Mouse (Mus musculus) heart, adult 8-10 months (tissue): ENCODE data around the gene Plekha4. TPM values are rescaled to one million over a fixed set of nuclear protein-coding genes. Genes with fewer than 3 reads are reported as not detected.
A peak's percentile ranks its signal among the peaks of the same experiment; 100 is the strongest.

Experiments
- DNase-seq: peaks from one replicate; pipeline ENCODE4 v3.0.0; 2022; ENCODE audit warnings: low spot score
- total RNA-seq, 4 experiments: library from RNA; stranded (reverse); gene quantifications; 2 replicates each; pipeline ENCODE4 v1.2.4; 2022

Plekha4 gene
- total RNA-seq, 4 experiments from 2014 or later, result 2.6 to 4.2 (median 3.0) TPM

DNA sequence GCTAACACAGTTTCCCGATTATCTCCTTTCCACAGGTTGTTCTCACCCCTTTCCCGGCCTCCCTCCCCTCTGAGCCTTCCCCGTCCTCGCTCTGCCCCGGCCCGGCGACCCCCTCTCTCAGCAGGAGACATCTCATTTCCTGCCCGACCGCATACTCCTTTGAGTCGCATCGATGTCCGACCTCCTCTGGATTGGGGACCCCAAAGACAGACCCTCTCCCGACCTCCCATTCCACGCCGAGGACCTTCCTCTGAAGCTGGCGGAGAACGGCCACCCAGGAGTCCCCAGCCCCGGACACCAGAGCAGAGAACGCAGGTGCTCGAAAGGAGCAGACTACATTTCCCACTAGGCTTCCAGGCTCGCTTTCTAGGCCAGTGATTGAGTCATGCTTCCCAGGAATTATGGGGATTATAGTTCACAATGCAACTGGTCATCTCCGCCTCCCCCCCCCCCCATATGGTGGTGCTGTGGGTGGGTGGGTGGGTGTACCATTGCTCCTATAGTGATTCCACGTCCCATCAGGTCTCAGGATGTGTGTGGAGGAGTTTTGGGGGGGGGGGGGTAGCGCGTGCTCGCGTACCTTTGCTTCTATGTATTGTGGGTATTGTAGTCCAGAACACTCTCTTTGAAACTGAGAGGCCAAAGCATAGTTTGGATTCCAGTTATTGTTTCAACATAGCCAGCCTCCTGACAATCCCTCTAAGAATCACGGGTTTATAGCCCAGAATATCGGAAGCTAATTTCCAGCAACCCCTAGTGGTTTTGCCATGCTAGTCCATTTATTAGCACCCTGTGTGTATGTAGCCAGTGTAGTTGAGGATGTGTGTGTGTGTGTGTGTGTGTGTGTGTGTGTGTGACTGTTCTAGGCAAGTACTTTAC, 12.3 kb downstream of the Plekha4 start:
- peak; percentile 53 for DNase-seq

DNA sequence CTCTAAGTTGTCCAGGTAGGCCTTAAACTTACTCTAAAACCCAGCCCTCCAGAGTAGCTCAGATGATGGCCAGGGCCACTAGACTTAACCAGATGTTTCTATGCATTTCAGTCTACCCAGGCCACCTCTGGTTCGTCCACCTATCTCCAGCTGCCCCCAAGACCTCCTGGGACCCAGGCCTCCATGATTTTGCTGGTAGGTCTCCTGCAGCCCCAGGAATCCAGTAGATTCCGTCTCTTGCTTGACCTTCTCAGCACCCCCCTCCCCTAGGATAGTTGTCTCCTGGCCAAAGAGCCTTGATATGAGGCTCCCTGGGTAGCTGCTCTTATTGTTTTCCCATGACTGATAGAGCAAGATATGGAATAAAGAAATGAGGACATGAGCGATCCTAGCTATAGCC, 13.0 kb downstream of the Plekha4 start:
- DNase-seq, result no peak

DNA sequence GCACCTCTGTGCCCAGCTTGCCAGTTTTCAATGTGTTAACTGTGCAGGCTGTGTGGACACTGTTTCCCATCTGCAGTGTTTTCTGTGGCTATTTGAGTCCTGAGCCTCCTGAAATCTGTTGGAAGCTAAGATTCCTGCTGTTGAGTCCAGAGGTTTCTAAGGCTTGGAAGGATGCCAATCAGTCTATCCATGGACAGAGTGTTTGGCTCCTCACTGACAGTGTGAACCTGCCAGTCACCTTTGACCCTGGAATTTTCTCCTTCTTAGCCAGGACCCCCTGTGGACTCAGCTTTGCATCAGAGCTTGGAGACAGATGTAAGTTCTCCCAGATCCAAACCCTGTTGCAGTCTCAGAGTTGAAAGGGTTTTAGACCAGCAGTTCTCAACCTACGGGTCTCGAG, 14.1 kb downstream of the Plekha4 start:
- DNase-seq, result no peak

DNA sequence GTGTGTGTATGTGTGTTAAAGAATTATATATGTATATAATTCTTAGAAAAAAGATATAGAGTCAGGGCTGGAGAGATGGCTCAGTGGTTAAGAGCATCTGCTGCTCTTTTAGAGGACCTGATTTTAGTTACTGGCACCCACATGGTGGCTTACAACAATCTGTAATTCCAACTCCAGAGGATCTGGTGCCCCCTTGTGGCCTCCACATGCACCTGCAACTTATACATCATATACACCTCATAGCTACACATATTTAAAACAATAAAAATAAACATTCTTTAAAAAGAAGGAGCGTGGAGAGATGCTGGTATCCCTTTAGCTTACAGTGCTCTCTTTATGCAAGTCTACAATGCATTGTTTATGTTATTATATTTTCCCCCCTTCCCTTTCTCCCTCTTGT, 18.4 kb downstream of the Plekha4 start:
- DNase-seq, result no peak

DNA sequence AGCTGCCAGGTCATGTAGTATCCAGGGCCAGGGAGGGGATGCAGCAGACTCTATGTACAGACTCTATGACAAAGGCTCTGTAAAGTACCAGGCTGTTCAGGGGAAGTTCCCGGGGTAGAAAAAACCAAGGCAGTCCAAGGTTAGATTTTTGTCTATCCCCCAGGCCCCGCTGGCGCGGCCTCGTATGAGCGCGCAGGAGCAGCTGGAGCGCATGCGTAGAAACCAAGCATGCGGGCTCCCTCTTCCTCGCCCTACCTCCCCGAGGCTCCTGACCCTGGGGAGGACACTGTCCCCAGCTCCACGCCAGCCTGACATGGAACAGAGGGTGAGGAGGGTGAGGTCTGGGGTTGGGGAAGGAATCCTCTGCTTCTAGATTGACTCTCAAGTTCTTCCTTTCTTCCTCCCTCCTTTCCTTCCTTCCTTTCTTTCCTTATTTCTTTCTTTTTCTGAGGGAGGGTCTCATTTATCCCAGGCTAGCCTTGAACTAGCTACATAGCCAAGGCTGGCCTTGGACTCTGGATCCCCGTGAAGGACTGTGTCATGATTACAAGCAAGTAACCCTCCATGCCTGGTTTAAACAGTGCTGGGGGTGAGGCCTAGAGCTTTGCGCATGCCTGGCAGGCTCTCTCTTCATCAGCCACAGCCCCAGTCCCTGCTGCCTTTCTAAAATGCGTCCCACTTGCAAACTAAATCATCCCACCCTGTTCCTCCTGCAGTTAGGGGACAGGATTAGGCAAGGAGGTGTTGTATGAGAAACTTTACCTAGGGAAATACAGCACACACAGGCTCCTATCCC, 23.7 kb downstream of the Plekha4 start:
- DNase-seq, result no peak

DNA sequence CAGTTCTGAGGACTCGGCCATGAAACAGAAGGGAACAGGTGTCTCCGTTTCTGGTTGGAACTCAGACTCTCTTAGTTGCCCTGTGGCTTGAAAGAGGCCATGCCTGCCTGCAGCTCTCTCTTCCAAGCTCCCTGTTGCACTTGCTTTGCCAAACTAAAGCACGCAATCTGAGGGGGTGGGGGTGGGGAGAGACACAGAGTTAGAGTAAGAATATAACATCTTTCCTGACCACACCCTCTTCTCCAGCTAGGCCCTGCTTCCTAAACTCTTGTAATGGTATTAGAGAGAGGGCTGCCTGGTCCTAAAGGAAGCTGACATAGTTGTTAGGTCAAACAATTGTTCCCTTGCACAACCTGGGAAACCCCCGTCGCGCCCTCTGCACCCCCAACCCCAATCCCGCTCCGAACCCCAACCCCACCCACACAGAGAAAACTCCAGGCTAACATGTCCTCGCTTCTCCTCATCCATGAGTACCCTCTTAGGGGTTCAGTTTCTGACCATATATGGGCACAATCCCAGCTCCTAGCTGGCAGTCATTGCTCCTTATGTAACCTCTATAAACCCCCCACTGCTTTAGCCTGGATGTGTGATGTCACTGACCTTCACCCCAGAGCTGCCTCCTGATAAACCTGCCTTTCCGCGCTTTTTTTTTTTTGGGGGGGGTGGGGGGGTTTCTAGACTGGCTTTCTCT, 24.8 kb downstream of the Plekha4 start:
- DNase-seq, result no peak

DNA sequence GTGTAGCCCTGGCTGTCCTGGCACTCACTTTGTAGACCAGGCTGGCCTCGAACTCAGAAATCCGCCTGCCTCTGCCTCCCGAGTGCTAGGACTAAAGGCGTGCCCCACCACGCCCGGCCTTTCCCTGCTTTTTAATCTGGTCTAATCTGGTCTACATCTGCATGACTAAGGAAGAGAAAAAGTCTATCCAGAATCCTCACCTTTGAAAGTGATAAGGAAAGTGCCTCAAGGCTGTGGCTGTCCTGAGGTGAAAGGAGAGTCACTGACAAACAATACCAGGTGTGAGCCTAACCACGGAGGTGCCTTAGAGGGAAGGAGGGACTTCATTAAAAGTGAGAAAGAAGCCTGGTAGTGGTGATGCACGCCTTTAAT, 25.4 kb downstream of the Plekha4 start:
- DNase-seq, result no peak

DNA sequence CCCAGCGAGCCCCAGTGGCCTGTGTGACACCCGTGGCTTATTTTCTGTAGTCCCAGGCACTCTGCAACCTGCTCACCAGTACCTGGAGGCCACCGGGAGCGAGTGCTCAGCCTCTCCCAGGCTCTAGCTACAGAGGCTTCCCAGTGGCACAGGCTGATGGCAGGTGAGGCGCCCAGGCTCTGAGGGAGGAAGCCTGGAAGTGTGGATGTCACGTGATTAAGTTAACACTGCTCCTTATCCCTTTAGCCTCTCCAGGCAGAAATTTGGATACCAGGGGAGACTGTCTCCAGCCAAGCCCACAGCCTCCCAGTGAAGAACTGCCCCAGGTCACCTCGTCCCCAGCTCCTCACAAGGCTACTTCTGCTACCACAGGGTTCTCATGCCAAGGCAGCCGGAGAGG, 27.4 kb downstream of the Plekha4 start:
- no peak for DNase-seq

DNA sequence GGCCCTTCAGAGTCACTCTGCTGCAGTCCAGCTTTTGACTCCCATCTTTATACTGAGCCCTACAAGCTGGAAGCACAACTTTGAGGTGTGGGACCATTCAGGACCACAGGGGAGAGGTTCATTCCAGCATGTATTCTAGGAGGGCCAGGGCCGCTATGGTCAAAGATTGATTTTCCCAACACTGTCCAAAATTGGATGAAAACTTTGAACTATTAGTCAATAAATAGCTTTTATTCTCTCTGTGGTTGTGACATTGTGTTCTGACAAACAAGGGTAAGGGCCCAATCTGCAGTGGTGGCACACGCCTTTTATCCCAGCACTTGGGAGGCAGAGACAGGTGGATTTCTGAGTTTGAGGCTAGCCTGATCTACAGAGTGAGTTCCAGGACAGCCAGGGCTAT, 27.9 kb downstream of the Plekha4 start:
- no peak for DNase-seq

DNA sequence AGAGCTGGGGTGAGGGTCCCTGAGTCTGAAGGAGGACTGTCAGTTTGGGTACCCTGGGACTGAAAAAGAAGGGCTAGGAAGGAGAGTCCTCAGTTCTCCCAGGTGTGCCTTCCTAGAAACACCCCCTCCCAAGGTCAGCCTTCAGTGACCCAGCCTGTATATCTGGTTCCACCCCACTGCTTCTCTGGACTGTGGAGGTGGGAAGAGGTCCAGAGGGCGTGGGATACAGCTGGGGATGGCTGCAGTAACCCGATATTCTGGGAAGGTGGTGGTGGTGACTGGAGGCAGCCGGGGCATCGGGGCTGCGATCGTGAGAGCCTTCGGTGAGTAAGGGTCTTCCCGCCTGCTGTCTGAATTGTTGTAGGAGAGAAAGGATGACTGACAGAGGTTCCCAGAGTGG, 28.6 kb downstream of the Plekha4 start, which contains the start of gene Hsd17b14:
Hsd17b14 (plus strand) TSS at position 150 of the 400 bp plus-strand sequence.
- DNase-seq, result no peak

DNA sequence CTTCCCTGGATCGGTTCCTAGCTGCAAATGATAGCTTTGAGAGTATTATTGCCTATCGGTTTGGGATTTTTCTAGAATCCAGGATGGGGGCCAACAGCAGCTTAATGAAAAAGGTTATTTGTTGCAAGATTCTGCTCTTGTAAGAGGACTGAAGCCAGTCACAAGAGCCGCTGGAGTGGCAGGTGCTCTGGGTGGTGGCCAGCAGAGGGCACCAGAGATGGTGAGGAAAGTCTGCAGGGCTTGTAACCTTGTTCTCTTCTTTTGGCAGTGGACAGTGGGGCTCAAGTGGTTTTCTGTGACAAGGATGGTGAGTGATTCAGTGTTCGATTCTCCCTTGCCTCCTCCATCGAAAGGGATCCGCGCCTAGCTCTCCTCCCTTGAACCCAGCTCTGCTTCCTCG, 29.7 kb downstream of the Plekha4 start:
- peak; percentile 69 for DNase-seq

DNA sequence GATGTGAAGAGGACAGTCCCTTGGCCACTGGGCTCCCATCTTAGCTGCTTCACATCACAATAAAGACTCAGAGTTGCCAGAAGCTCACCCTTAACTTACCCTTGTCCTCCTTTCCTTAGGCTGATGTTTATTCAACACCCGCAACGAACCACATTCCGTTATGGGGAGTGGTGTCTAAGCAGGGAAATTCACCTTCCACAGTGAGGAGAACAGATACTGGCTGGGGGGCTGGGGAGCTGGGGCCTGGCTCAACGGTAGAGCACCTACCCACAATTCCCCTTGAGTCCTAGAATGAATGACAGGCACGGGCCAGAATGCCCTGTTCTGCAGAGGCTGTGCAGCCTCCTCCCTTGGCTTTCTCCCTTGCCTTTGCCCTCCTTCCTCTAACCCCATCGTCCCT, 32.8 kb downstream of the Plekha4 start:
- no peak for DNase-seq

DNA sequence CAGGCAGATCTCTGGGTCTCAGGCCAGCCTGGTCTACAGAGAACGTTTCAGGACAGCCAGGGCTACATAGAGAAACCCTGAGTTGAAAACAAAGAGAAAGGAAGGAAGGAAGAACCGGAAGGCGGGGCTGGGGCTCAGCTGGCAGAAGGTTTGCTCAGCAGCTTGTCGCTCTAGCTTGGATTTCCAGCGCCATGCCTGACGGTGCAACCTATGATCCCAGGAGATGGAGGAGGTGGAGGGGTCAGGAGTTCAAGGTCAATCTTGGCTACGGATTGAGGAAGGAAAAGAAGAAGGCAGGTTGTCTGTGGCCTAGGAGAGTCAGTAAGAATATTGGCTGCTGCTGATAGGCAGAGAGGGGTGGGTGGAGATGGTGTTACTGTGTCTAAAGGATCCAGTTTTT, 34.1 kb downstream of the Plekha4 start:
- no peak for DNase-seq

DNA sequence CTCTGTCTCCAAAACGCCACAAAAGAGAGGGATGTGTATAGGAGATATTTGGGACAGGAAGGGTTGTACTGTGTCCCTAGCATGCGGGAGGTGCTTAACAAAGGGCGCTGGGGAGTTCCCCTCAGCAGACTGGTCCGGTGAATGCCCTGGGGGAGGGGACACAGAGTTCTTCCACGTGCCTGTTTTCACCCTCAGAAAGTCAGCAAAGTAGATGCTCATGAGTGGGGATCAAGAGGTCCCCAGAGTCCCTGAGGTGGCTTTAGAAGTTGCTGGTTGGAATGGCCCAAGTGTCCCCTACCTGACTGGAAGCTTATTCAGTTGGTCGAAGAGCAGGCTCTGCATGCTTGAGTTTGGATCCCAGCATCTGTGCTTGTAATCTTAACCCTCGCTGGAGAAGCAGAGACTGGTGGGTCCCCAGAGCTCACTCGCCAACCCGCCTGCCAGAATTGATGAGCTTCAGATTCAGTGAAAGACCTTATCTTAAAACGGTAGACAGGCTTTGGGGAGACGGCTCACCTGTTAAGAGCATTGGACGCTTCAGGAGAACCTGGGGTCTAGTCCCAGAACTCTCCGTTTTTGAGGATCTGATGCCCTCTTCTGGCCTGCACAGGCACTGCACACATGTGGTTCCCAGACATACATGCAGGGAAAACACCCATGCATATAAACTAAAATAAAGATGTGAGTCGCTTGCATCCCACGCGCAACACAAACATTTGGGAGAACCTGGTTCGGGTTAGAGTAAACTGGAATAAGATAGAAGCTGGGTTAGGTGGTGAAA, 34.9 kb downstream of the Plekha4 start:
- DNase-seq, result peak; percentile 80

DNA sequence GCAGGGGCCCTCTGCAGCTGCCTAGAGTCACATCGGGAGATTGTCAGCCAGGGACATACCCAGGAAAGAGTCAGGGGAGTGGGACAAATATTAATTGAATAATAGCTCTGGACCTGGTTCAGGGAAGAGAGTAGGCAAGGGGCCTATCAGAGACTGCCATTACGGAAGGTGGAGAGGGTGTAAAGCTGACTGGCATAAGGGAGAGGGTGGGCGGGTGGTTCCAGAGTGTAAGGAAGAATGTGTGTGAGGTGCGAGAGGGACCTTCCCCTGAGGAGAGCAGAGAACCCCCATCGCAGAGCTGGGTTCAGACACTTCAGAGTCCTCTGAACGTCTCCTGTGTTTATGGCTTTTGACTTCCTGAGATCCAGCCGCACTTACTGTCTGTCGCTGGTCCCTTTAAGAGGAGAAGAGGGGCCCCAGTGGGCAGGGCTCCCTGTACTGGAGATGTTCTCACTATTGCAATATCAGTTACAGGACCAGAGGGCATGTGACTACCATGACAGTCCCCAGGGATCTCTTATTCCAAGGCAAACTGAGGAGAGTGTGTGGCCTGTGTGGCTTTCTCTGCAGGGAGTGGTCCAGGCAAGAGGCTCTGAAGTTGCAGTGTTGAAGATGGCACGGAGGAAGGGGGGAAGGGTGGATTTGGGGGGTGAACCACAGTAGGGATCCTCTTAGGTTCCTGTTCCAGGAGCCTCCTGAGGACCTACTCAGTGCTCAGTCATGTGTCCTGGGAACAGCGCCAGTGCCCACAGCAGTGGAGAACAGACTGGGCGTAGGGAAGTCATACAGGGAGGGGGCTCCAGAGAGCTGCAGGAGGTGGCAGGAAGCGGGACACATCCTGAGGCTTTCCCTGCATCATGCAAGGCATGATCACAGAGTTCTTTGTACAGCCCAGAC, 35.7 kb downstream of the Plekha4 start:
- DNase-seq, result no peak

DNA sequence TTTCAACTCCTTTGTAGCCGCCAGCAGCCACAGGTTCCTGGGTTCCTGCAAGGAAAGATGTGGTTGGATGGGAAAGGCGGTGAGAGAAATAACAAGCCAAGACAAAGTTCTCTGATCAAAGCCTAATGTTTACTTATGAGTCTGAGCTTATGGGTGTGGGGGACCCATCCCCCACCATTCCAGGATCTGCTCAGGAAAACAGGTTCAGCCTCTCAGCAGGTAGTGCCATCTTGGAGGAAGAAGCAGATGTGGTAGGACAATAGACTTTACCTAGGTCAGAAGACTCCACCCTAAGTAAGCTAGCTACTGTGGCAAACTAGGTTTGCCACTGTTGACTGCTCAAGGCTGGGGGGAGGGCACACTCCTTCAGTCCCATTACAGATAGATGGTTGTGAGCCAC, 38.7 kb downstream of the Plekha4 start:
- no peak for DNase-seq

DNA sequence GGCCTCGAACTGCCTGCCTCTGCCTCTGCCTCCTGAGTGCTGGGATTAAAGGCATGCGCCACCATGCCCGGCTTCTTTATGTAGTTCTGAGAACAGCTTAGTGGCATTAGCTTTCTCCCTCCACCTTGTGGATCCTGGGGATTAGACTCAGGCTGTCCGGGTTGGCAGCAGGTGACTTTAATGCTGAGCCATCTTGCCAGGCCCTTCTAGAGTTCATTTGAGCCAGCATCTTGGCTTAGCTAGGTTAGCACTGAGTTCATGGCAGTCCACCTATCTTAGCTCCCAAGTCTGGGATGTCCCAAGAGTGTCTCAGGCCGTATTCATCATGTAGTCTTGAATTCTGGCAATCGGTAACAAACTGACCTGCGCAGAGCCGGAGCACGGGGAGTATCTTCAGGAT, 39.3 kb downstream of the Plekha4 start:
- DNase-seq, result no peak

DNA sequence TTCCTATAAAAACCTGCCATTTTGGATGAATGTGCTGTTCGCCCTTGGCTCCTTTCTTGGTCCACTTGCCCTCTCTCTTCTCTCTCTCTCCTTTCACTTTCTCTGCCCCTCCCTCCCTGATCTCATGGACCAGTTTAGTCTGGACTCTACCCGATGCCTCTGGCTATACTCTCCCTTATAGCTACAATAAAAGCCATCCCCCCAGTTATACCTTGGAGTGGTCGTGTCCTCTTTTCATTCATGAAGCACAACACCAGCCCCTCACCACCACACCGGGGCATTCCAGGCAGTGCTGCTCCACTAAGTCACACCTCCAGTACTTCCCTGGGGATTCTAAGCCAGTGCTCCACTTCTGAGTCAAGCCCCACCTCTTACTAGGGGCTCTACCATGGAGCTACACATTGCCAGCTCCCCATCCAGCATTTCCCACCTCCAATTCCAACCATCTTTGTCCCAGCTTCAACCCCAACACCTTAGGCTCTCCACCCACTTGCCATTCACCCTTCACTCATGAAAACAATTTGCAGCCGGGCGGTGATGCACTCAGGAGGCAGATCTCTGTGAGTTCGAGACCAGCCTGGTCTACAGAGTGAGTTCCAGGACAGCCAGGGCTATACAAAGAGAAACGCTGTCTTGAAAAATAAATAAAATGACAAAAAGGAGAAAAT, 41.1 kb downstream of the Plekha4 start:
- no peak for DNase-seq

DNA sequence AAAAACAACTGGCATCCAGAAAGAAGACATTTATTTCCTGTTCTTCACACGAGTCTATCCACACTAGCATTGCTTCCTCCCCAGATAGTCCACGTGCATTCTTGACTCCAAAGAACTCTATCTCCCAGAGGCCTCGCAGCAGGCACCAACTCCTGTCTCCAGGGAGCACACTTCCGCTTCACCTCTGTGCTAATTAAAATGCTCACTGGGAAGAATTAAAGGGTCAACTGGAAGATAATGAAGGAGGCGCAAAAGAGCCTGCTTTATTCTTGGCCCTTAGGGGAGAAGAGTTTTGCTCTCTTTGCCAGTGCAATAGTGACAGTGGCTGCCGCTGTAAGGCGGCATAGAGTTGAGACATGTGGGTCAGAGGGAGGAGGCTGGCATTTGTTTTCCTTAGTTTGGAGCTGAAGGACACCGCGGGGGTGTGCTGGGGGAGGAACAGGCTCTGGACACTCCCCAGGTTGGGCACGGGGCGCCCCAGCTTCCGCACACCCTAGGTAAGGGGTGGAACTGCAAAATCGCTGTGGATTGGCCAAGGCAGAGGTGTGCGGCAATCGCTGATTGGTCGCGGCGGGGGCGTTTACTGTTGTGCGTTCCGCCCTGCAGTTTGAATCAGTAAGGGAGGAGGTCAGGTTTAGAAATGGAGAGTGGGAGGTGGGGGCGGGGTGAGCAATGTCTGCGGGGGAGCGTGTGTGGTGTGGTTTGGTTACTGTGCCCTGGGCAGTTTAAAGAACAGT, 41.8 kb downstream of the Plekha4 start:
- DNase-seq, result peak; percentile 92
